Mouse (Mus musculus) CD4-positive naive resting alpha-beta T cell, adult 76 days (primary cell): ENCODE data around the gene Taz. TPM values are rescaled to one million over a fixed set of nuclear protein-coding genes. Genes with fewer than 3 reads are reported as not detected.

Experiments
- total RNA-seq: library from RNA; stranded (reverse); gene quantifications from one replicate; pipeline ENCODE4 v1.2.4, GENCODE M21; 2023

The Taz gene
- 59.6 TPM for total RNA-seq

DNA sequence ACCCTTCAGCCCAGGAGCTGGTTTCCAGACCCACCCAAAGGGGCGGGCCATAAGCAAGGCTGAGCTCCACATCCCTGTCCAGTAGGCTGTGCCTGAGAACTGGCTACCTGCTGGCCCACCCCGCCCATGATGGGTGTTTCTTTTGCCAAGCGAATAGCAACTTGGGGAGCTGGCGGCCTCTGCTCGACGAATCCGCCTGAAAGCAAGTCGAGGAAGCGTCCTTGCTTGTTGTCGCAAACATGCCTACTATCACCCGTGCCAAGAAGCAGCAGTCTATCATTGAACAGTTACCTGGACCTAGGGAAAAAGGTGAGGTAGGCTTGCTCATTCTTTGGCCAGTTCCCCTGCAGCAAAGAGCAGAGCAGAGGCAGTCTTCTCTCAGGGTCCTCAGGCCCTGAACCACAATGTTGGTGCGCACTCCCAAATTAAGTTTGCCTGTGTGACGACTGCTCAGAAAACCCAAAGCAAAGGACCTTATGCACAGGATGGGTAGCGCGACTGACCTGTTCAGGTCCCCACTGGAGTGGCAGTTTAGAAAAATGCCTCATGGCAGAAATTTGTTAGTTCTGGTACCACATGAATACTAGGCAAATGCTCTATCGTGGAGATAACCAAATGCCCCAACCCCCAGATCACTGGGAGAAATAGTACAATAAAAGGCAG is at the start of gene Taz, which contains the start of gene Dnase1l1:
Gene Taz, plus strand, starts transcription at position 181 of the 663 bp plus-strand sequence.
Gene Dnase1l1, minus strand, starts transcription at position 606 of the 663 bp plus-strand sequence.

DNA sequence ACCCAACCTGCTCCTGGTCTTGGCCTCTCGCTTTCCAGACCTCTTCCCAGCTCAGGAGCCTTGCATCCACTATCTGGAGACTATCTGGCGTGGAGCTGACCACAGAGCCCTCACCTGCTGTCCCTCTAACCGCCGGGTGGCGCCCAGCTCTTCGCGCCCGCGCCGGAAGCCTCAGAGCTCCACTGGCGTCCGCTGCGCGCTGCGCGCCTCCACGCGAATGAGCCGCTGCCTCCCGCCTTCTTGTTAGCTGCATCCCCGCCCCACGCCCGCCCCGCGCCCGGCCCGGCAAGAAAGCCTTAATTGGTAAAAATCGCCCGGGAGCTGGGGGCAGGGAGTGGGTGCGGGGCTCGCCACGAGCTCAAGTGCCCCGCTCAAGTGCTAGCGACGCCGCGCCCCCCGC is 32.1 kb upstream of the Taz start, which contains the start of gene Flna:
Gene Flna, minus strand, starts transcription at position 206 of the 400 bp plus-strand sequence.

DNA sequence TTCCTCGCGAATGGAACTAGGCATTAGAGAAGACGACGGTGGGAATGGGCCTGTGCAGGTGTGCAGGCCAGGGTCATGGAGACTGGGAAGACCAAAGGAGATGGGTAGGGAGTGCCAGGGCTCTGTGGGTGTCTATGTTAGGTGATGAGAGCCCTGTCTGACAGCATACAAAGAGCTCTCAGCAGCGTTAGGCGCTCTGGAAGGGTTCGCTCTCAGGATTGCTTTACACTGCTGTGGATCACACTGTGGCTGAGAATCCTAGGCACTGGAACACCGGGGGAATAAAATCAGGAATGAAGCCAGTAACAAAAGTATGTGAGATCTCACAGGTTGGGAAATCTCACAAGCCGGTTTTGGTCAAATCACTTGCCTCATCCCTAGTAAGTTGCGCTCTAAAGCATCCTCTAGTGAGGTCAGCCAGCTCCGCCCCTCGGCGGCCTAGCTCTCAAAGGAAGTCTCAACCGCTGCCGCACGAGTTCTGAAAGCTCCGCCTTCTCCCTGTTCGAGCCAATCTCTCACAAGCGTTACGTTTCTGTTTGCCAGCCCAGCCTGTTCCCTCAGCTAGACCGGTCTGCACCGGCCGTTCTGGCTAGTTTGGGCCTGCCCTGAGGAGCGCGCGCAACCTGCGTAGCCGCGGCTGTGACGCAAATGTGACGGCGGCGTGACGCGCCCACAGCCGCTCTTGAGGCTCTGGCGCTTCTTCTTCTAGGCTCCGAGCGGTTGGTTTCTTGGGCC is 27.4 kb upstream of the Taz start, which contains the start of gene Emd:
Gene Emd, plus strand, starts transcription at position 535 of the 735 bp plus-strand sequence.

GRCm38 (mm10) chrX:74270062-74270901 is 11.4 kb upstream of the Taz start, which contains the start of gene Rpl10:
TSS of gene Rpl10 (plus strand) at chrX:74270812.

GRCm38 (mm10) chrX:74296538-74297448 is 15.1 kb downstream of the Taz start, which contains the start of gene Atp6ap1:
TSS of gene Atp6ap1 (plus strand) at chrX:74297097.

GRCm38 (mm10) chrX:74304867-74305700 is 23.4 kb downstream of the Taz start, which contains the start of gene Gdi1:
TSS of gene Gdi1 (plus strand) at chrX:74304998.

DNA sequence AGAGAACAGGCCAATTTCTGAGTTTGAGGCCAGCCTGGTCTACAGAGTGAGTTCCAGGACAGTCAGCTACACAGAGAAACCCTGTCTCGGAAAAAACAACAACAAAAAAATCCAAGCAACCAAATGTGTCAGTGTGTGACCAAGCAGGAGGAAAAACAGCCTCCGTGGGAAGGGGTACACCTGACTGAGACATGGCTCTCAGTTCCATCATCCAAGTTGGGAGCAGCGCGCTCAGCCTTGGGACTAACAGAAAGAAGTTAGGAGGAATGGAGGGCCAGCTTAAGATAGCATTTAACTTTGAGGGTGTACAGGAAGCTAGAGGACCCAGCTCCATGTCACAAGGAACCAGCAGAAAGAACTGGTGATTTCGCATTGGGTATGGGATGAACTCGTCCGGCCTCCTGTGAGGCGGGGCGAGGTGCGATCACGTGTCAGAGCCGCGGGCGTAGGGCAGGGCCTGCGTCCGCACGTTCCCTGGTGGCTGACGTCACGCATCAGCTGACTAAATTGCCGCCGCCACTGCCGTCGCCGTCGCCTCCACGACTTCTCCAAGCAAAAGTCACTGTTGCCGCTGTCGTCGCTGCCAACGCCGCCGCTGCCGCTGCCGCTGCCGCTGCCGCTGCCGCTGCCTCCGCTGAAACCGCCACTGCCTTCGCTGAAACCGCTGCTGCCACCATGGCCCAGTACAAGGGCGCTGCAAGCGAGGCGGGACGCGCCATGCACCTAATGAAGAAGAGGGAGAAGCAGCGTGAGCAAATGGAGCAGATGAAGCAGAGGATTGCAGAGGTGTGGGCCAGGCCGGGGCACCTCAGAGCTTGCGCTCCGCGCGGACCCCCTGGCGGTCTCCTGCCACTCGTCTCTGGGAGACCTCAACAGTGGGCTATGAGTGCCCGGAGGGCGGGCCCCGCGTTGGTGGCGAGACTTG is 31.1 kb downstream of the Taz start, which contains the start of gene Fam50a:
Gene Fam50a, plus strand, starts transcription at position 494 of the 925 bp plus-strand sequence.

DNA sequence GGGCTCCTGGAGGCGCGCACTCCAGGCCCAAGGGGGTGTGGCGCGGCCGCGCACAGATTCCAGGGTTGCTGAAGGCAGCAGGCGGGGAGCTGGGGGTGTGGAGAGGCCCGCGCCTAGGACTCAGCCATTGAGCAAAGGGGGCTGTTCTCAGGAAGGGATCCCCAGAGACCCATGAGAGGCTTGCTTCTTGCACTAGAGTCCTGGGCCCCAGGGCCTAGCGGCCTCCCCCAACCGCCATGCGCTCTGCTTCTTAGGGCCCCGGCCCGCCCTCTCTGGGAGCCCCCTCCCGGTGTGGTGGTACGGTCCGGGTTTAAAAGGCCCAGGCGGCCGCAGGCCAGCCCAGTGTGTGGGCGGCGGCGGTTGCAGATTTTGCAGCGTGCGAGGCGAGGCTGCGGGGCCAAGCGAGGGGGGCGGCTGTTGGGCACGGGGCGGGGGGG is 47.0 kb downstream of the Taz start, which contains the start of gene Plxna3:
Gene Plxna3, plus strand, starts transcription at position 342 of the 437 bp plus-strand sequence.

Other genes starting within 250 kb of the Taz start
- not detected for gene Opn1mw, start 154.4 kb upstream of the Taz start, total RNA-seq
- 49.3 TPM for gene Mecp2, start 146.5 kb upstream of the Taz start, total RNA-seq
- gene Tex28, start 114.1 kb upstream of the Taz start, total RNA-seq = not detected
- gene Tktl1, start 104.7 kb upstream of the Taz start, total RNA-seq = not detected
- gene Flna, start 32.1 kb upstream of the Taz start, total RNA-seq = 638 TPM
- gene Emd, start 27.2 kb upstream of the Taz start, total RNA-seq = 81.9 TPM
- 757 TPM for gene Rpl10, start 11.1 kb upstream of the Taz start, total RNA-seq
- gene Dnase1l1, start 425 bp downstream of the Taz start, total RNA-seq = 10.6 TPM
- gene Atp6ap1, start 15.2 kb downstream of the Taz start, total RNA-seq = 111 TPM
- 179 TPM for gene Gdi1, start 23.1 kb downstream of the Taz start, total RNA-seq
- 69.5 TPM for gene Fam50a, start 31.1 kb downstream of the Taz start, total RNA-seq
- gene Plxna3, start 47.2 kb downstream of the Taz start, total RNA-seq = 8.1 TPM
- 12.4 TPM for gene Lage3, start 71.7 kb downstream of the Taz start, total RNA-seq
- gene Ubl4a, start 91.3 kb downstream of the Taz start, total RNA-seq = 25.0 TPM
- gene Slc10a3, start 91.4 kb downstream of the Taz start, total RNA-seq = 15.4 TPM
- 16.0 TPM for gene Fam3a, start 111.4 kb downstream of the Taz start, total RNA-seq
- 59.5 TPM for gene Ikbkg, start 111.4 kb downstream of the Taz start, total RNA-seq
- 21.2 TPM for gene G6pdx, start 147.3 kb downstream of the Taz start, total RNA-seq
- gene Gm6880, start 199.5 kb downstream of the Taz start, total RNA-seq = not detected